Mouse (Mus musculus) lung, postnatal 10 days (tissue): ENCODE results near the gene Tpm4.

Source experiments
- DNase-seq: peaks from one replicate; pipeline ENCODE4 v3.0.0; 2021

Tpm4 gene

GRCm38 (mm10) chr8:72190215-72190539 is 55.4 kb downstream of the Tpm4 start:
- DNase-seq: no peak

GRCm38 (mm10) chr8:72192065-72192464 is 57.3 kb downstream of the Tpm4 start:
- no peak for DNase-seq

GRCm38 (mm10) chr8:72197997-72198396 is 63.2 kb downstream of the Tpm4 start:
- DNase-seq: no peak
